Mouse (Mus musculus): ENCODE data around the gene Tab1. TPM values are rescaled to one million over a fixed set of nuclear protein-coding genes. Genes with fewer than 3 reads are reported as not detected.
"Not testable (repeated sequence)": the region's sequence is repeated elsewhere in the genome, so short reads cannot be mapped to it uniquely, and the experiment has no call there.

The Tab1 gene
- polyA plus RNA-seq, 1 experiment from 2014 or later: 28.7 TPM

GRCm38 (mm10) chr15:80122431-80122830 lies 10.5 kb upstream of the Tab1 start:
- not testable (repeated sequence) for H3K4me2 ChIP-seq; H3K4me3 ChIP-seq (ENCODE audit: low read depth, low read length); H3K27ac ChIP-seq (ENCODE audit: low read depth, low read length); H3K4me1 ChIP-seq (replicated peaks; ENCODE audit: control insufficient read depth, insufficient read depth, low read length); H3K9me3 ChIP-seq (ENCODE audit: control insufficient read depth, low read length); H3K9ac ChIP-seq (ENCODE audit: low read depth, low read length); ATAC-seq (replicated peaks; ENCODE audit: low FRiP score); H3K36me3 ChIP-seq (ENCODE audit: control insufficient read depth, insufficient read depth, low read length); DNase-seq (ENCODE audit: low spot score); H3K27me3 ChIP-seq (replicated peaks; ENCODE audit: control insufficient read depth, insufficient read depth, low read length)
- 85% methylated on average over 6 of the region's 6 CpGs for WGBS

DNA sequence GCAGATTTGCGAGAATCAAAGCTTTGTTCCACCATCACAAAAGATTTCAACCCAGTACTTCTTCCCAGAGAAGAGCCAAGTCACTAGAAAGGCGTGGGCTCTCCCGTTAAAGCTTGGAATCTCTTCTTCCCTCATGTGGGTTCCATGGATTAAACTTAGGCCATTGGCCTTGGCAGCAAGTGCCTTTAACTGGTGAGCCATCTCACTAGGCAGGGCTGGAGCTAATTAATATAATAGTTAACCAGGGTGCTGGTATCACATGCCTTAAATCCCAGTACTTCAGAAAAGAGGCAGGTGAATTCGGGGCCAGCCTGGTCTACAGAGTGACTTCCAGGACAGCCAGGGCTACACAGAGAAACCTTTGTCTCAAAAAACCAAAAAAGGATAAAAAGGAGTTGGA lies 8.3 kb upstream of the Tab1 start:
- Histone ChIP-seq H3K27me3 (replicated peaks; ENCODE audit: control insufficient read depth, insufficient read depth, low read length) (no peaks in the 10 kb centered on the region), H3K4me1 (replicated peaks; ENCODE audit: control insufficient read depth, insufficient read depth, low read length) (peaks cover 9% of the 10 kb centered on the region), H3K9me3 (ENCODE audit: control insufficient read depth, low read length) (no peaks in the 10 kb centered on the region), H3K4me3 (ENCODE audit: low read depth, low read length) (no peak overlapping the region), H3K27ac (ENCODE audit: low read depth, low read length) (no peak overlapping the region), H3K4me2 (no peak overlapping the region), H3K36me3 (ENCODE audit: control insufficient read depth, insufficient read depth, low read length) (no peaks in the 10 kb centered on the region), H3K9ac (ENCODE audit: low read depth, low read length) (no peak overlapping the region)
- ATAC-seq (replicated peaks; ENCODE audit: low FRiP score) (no peak), DNase-seq (ENCODE audit: low spot score) (no peak)
- 78% methylated on average over 4 of the region's 4 CpGs for WGBS

DNA sequence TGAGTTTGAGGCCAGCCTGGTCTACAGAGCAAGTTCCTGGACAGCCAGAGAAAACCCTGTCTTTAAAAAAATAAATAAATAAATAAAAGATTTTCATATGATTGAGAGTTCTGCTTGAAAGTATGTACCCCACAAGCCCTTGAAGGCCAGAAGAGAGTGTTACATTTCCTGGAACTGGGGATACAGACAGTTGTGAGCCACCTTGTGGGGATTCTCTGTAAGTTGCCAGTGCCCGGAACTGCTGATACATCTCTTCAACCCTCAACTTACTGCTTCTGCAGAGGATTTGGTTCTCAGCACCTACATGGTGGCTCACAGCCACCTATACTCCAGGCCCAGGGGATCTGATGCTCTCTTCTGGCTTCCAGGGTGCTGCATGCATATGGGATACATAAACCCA lies 5.7 kb upstream of the Tab1 start:
- Histone ChIP-seq H3K4me3 (ENCODE audit: low read depth, low read length) (no peak overlapping the region), H3K4me2 (no peak overlapping the region), H3K36me3 (ENCODE audit: control insufficient read depth, insufficient read depth, low read length) (no peaks in the 10 kb centered on the region), H3K9me3 (ENCODE audit: control insufficient read depth, low read length) (no peaks in the 10 kb centered on the region), H3K9ac (ENCODE audit: low read depth, low read length) (no peak overlapping the region), H3K27ac (ENCODE audit: low read depth, low read length) (no peak overlapping the region), H3K27me3 (replicated peaks; ENCODE audit: control insufficient read depth, insufficient read depth, low read length) (no peaks in the 10 kb centered on the region), H3K4me1 (replicated peaks; ENCODE audit: control insufficient read depth, insufficient read depth, low read length) (peaks cover 28% of the 10 kb centered on the region)
- DNase-seq (ENCODE audit: low spot score) (no peak), ATAC-seq (replicated peaks; ENCODE audit: low FRiP score) (no peak)
- WGBS: 46% methylated on average over 1 of the region's 1 CpGs

DNA sequence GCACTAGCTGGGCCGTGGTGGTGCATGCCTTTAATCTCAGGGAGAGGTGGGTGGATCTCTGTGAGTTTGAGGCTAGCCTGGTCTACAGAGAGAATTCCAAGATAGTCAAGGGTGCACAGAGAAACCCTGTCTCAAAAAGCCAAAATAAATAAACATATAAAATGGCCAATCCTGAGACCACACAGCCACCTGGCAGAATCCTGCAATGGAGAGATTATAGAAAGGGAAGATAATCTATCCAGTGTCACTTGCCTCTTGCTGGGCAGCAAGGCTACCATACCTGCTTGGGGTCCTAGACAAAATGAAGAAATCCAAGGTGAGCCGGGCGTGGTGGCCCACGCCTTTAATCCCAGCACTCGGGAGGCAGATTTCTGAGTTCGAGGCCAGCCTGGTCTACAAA lies 2.9 kb upstream of the Tab1 start:
- no peak overlapping the region for H3K4me3 ChIP-seq (ENCODE audit: low read depth, low read length)
- H3K36me3 ChIP-seq (ENCODE audit: control insufficient read depth, insufficient read depth, low read length): no peaks in the 10 kb centered on the region
- H3K9ac ChIP-seq (ENCODE audit: low read depth, low read length): no peak overlapping the region
- DNase-seq (ENCODE audit: low spot score) (no peak), ATAC-seq (replicated peaks; ENCODE audit: low FRiP score) (no peak)
- H3K4me1 ChIP-seq (replicated peaks; ENCODE audit: control insufficient read depth, insufficient read depth, low read length): peaks cover 39% of the 10 kb centered on the region
- WGBS: 66% methylated on average over 6 of the region's 6 CpGs
- no peaks in the 10 kb centered on the region for H3K9me3 ChIP-seq (ENCODE audit: control insufficient read depth, low read length)
- no peaks in the 10 kb centered on the region for H3K27me3 ChIP-seq (replicated peaks; ENCODE audit: control insufficient read depth, insufficient read depth, low read length)
- peak overlapping the region; percentile 95 for H3K27ac ChIP-seq (ENCODE audit: low read depth, low read length)
- H3K4me2 ChIP-seq: peak overlapping the region; percentile 56; the same call in 1 of the 2 replicates

- no peaks in the 10 kb centered on the region for H3K36me3 ChIP-seq (ENCODE audit: control insufficient read depth, insufficient read depth, low read length)
- ATAC-seq (replicated peaks; ENCODE audit: low FRiP score) (peak; percentile 64), DNase-seq (ENCODE audit: low spot score) (peak; percentile 63)
- H3K9ac ChIP-seq (ENCODE audit: low read depth, low read length): peak overlapping the region; percentile 56
- no peaks in the 10 kb centered on the region for H3K9me3 ChIP-seq (ENCODE audit: control insufficient read depth, low read length)
- H3K4me2 ChIP-seq: peak overlapping the region; percentile 56
- no peaks in the 10 kb centered on the region for H3K27me3 ChIP-seq (replicated peaks; ENCODE audit: control insufficient read depth, insufficient read depth, low read length)
- H3K27ac ChIP-seq (ENCODE audit: low read depth, low read length): peak overlapping the region; percentile 95
- peak overlapping the region; percentile 3; the same call in 1 of the 2 replicates for H3K4me3 ChIP-seq (ENCODE audit: low read depth, low read length)
- H3K4me1 ChIP-seq (replicated peaks; ENCODE audit: control insufficient read depth, insufficient read depth, low read length): peaks cover 46% of the 10 kb centered on the region
- WGBS: 43% methylated on average over 5 of the region's 5 CpGs
These were observed 2.2 kb upstream of the Tab1 start for GRCm38 (mm10) chr15:80130689-80131088.

DNA sequence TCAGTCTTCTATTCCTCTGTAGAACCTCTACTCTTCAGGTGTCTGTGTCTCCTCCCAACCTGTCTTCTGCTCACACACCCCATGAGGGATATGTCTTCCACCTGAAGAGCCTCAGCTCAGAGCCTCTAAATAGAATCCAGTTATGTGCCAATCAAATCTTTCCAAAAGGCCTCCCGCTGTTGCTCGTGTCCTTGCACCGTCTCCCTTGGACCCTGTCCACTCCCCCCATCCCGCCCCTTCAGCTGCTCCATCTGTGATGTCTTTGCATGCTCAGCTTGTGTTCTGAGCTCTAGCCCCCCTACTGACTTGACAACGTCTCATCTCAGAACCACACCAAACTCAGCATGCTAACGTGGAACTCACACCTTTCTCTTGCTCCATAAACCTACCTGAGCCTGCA lies 1.5 kb upstream of the Tab1 start:
- peak overlapping the region; percentile 56 for H3K4me2 ChIP-seq
- 60% methylated on average over 6 of the region's 6 CpGs for WGBS

GRCm38 (mm10) chr15:80132452-80132851 lies 475 bp upstream of the Tab1 start:
- ATAC-seq (replicated peaks; ENCODE audit: low FRiP score) (no peak), DNase-seq (ENCODE audit: low spot score) (no peak)
- Histone ChIP-seq H3K36me3 (ENCODE audit: control insufficient read depth, insufficient read depth, low read length) (peaks cover 6% of the 10 kb centered on the region; the same call in 1 of the 2 replicates), H3K4me1 (replicated peaks; ENCODE audit: control insufficient read depth, insufficient read depth, low read length) (peaks cover 51% of the 10 kb centered on the region), H3K27me3 (replicated peaks; ENCODE audit: control insufficient read depth, insufficient read depth, low read length) (no peaks in the 10 kb centered on the region), H3K4me2 (peak overlapping the region; percentile 81), H3K27ac (ENCODE audit: low read depth, low read length) (0 out of 2 replicates have a peak overlapping the region, but pooled peaks have one; percentile 99), H3K9me3 (ENCODE audit: control insufficient read depth, low read length) (no peaks in the 10 kb centered on the region), H3K9ac (ENCODE audit: low read depth, low read length) (peak overlapping the region; percentile 90; the same call in 1 of the 2 replicates), H3K4me3 (ENCODE audit: low read depth, low read length) (peak overlapping the region; percentile 81)
- WGBS: 76% methylated on average over 9 of the region's 9 CpGs

More for the DNA sequence above, 1.5 kb upstream of the Tab1 start:
- ATAC-seq (replicated peaks; ENCODE audit: low FRiP score) (no peak), DNase-seq (ENCODE audit: low spot score) (no peak)
- Histone ChIP-seq H3K36me3 (ENCODE audit: control insufficient read depth, insufficient read depth, low read length) (peaks cover 3% of the 10 kb centered on the region; the same call in 1 of the 2 replicates), H3K9me3 (ENCODE audit: control insufficient read depth, low read length) (no peaks in the 10 kb centered on the region), H3K9ac (ENCODE audit: low read depth, low read length) (peak overlapping the region; percentile 56), H3K4me3 (ENCODE audit: low read depth, low read length) (no peak overlapping the region), H3K4me1 (replicated peaks; ENCODE audit: control insufficient read depth, insufficient read depth, low read length) (peaks cover 50% of the 10 kb centered on the region), H3K27me3 (replicated peaks; ENCODE audit: control insufficient read depth, insufficient read depth, low read length) (no peaks in the 10 kb centered on the region), H3K27ac (ENCODE audit: low read depth, low read length) (peak overlapping the region; percentile 95)

GRCm38 (mm10) chr15:80133682-80134449 lies 939 bp downstream of the Tab1 start:
- Histone ChIP-seq H3K9me3 (ENCODE audit: control insufficient read depth, low read length) (no peaks in the 10 kb centered on the region), H3K36me3 (ENCODE audit: control insufficient read depth, insufficient read depth, low read length) (peaks cover 6% of the 10 kb centered on the region; the same call in 1 of the 2 replicates), H3K9ac (ENCODE audit: low read depth, low read length) (peak overlapping the region; percentile 90), H3K27ac (ENCODE audit: low read depth, low read length) (peak overlapping the region; percentile 99), H3K4me1 (replicated peaks; ENCODE audit: control insufficient read depth, insufficient read depth, low read length) (peaks cover 55% of the 10 kb centered on the region), H3K4me2 (peak overlapping the region; percentile 81), H3K4me3 (ENCODE audit: low read depth, low read length) (peak overlapping the region; percentile 81), H3K27me3 (replicated peaks; ENCODE audit: control insufficient read depth, insufficient read depth, low read length) (no peaks in the 10 kb centered on the region)
- WGBS: 6% methylated on average over 14 of the region's 14 CpGs
- ATAC-seq (replicated peaks; ENCODE audit: low FRiP score) (no peak), DNase-seq (ENCODE audit: low spot score) (no peak)

- Histone ChIP-seq H3K27me3 (replicated peaks; ENCODE audit: control insufficient read depth, insufficient read depth, low read length) (no peaks in the 10 kb centered on the region), H3K4me2 (peak overlapping the region; percentile 81), H3K9me3 (ENCODE audit: control insufficient read depth, low read length) (no peaks in the 10 kb centered on the region), H3K27ac (ENCODE audit: low read depth, low read length) (peak overlapping the region; percentile 99), H3K4me3 (ENCODE audit: low read depth, low read length) (peak overlapping the region; percentile 81), H3K4me1 (replicated peaks; ENCODE audit: control insufficient read depth, insufficient read depth, low read length) (peaks cover 52% of the 10 kb centered on the region), H3K9ac (ENCODE audit: low read depth, low read length) (peak overlapping the region; percentile 90), H3K36me3 (ENCODE audit: control insufficient read depth, insufficient read depth, low read length) (peaks cover 6% of the 10 kb centered on the region; the same call in 1 of the 2 replicates)
- ATAC-seq (replicated peaks; ENCODE audit: low FRiP score) (no peak), DNase-seq (ENCODE audit: low spot score) (no peak)
- 43% methylated on average over 9 of the region's 9 CpGs for WGBS
These were observed 1.5 kb downstream of the Tab1 start for GRCm38 (mm10) chr15:80134450-80134847.

All from liver, embryonic 11.5 days (tissue).